Mouse (Mus musculus) G1E-ER4 (cell line): ENCODE data around the gene Sln. TPM values are rescaled to one million over a fixed set of nuclear protein-coding genes. Genes with fewer than 3 reads are reported as not detected.

Experiments
- GATA1 ChIP-seq: IDR thresholded peaks from one replicate; pipeline ENCODE4 v1.8.0; 2012; ENCODE audit warnings: low read length, inconsistent platforms
- polyA plus RNA-seq: library from polyadenylated mRNA; stranded (reverse); fragments of >175 nt; gene quantifications from 2 replicates; pipeline ENCODE4 v1.2.3, GENCODE M21; 2012

The Sln gene
- polyA plus RNA-seq, 1 experiment: not detected

- no peak for TF ChIP-seq GATA1
Measured at GRCm38 (mm10) chr9:53883588-53884280, 33.8 kb downstream of the Sln start.

DNA sequence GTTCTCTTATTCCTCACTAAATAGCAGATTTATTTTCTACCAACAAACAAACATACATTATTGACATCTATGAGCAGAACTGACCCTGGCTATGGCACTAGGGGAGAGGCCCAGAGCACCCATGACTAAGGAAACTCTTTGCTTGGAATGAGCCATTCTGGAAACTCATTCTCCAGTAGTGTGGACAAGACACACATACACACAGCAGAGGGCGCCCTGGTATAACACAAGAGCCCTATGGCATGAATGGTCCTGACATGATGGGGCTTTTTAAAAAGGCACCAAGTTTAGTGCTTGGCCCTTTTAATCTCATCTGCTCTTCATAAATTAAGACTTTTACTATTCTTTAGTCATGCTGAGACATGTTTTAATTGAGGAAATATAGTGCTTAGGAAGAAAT lies 40.1 kb downstream of the Sln start:
- TF ChIP-seq GATA1: no peak

GRCm38 (mm10) chr9:53895827-53896226 lies 45.9 kb downstream of the Sln start:
- no peak for TF ChIP-seq GATA1

DNA sequence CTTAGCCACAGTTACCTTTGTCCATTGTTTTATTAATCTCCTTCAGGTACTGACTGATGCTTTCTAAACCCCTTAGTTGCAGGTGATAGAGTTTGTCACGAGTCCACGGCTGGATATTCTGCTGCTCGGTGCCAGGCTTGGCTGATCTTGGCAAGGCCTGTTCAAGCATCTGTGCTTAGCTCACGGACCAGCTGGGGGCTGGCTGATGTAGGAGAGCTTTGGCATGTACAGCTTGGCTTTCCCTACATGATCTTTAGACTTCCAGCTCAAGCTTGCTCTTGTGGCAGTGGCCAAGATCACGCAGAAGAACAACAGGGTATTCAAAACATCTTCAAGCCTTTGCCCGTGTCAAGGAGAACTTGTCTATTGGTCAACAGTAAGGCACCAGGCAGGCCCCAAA lies 49.9 kb downstream of the Sln start:
- TF ChIP-seq GATA1: no peak

- no peak for TF ChIP-seq GATA1
Measured at GRCm38 (mm10) chr9:53903215-53903842, 53.4 kb downstream of the Sln start.

Other genes with a start within 250 kb of the Sln start
- gene Acat1, start 239.8 kb upstream of the Sln start, polyA plus RNA-seq: 36.6 and 68.7 TPM in 2 replicates
- gene Cul5, start 180.2 kb upstream of the Sln start, polyA plus RNA-seq: 7.0 and 12.2 TPM in 2 replicates
- not detected in 2 replicates for gene Rab39, start 143.9 kb upstream of the Sln start, polyA plus RNA-seq
- not detected in 2 replicates for gene Slc35f2, start 78.6 kb upstream of the Sln start, polyA plus RNA-seq
- not detected in 2 replicates for gene Elmod1, start 125.1 kb downstream of the Sln start, polyA plus RNA-seq
- gene Tnfaip8l3, start 218.2 kb downstream of the Sln start, polyA plus RNA-seq: not detected in 2 replicates